Mouse (Mus musculus) embryo, embryonic 9.5 days (tissue): ENCODE results near the gene Gpr84.

Source experiments
- DNase-seq: peaks from one replicate; pipeline ENCODE4 v3.0.0-alpha.2; 2017; ENCODE audit errors: extremely low spot score

Gene Gpr84

GRCm38 (mm10) chr15:103305792-103306645 is 4.4 kb downstream of the Gpr84 start:
- no peak for DNase-seq

- DNase-seq: peak; percentile 99
Measured at GRCm38 (mm10) chr15:103305070-103305678, 5.2 kb downstream of the Gpr84 start.

GRCm38 (mm10) chr15:103304616-103304969 is 5.8 kb downstream of the Gpr84 start:
- no peak for DNase-seq

- DNase-seq: peak; percentile 70
Measured at GRCm38 (mm10) chr15:103303916-103304615, 6.3 kb downstream of the Gpr84 start.

- peak; percentile 76 for DNase-seq
Measured at GRCm38 (mm10) chr15:103302341-103303021, 7.9 kb downstream of the Gpr84 start.

GRCm38 (mm10) chr15:103301547-103302340 is 8.7 kb downstream of the Gpr84 start:
- DNase-seq: no peak

- peak; percentile 70 for DNase-seq
Measured at GRCm38 (mm10) chr15:103301046-103301445, 9.4 kb downstream of the Gpr84 start.

GRCm38 (mm10) chr15:103300560-103300959 is 9.9 kb downstream of the Gpr84 start:
- DNase-seq: no peak

- peak; percentile 70 for DNase-seq
Measured at GRCm38 (mm10) chr15:103300067-103300471, 10.3 kb downstream of the Gpr84 start.

- DNase-seq: no peak
Measured at GRCm38 (mm10) chr15:103299644-103300043, 10.8 kb downstream of the Gpr84 start.

- no peak for DNase-seq
Measured at GRCm38 (mm10) chr15:103298861-103299616, 11.4 kb downstream of the Gpr84 start.

GRCm38 (mm10) chr15:103298026-103298425 is 12.4 kb downstream of the Gpr84 start:
- no peak for DNase-seq

GRCm38 (mm10) chr15:103297313-103297712 is 13.1 kb downstream of the Gpr84 start:
- no peak for DNase-seq

- peak; percentile 65 for DNase-seq
Measured at GRCm38 (mm10) chr15:103295851-103296250, 14.6 kb downstream of the Gpr84 start.

GRCm38 (mm10) chr15:103294649-103295048 is 15.8 kb downstream of the Gpr84 start:
- DNase-seq: no peak

GRCm38 (mm10) chr15:103293375-103293774 is 17.0 kb downstream of the Gpr84 start:
- no peak for DNase-seq

GRCm38 (mm10) chr15:103292673-103293345 is 17.6 kb downstream of the Gpr84 start:
- no peak for DNase-seq

- DNase-seq: no peak
Measured at GRCm38 (mm10) chr15:103290843-103291242, 19.6 kb downstream of the Gpr84 start.

- DNase-seq: no peak
Measured at GRCm38 (mm10) chr15:103290417-103290816, 20.0 kb downstream of the Gpr84 start.

- no peak for DNase-seq
Measured at GRCm38 (mm10) chr15:103289600-103289999, 20.8 kb downstream of the Gpr84 start.
